Mouse (Mus musculus): ENCODE measurements around the gene Gm10964. TPM values are rescaled to one million over a fixed set of nuclear protein-coding genes. Genes with fewer than 3 reads are reported as not detected.

The Gm10964 gene
- polyA plus RNA-seq, 1 experiment: not detected

GRCm38 (mm10) chr3:103734696-103735519, 4.3 kb upstream of the Gm10964 start:
- H3K4me3 ChIP-seq (ENCODE audit: low read depth, low read length): no peak overlapping the region
- TF ChIP-seq CTCF (IDR thresholded peaks at IDR 0.05; ENCODE audit: extremely low read depth, insufficient read length, insufficient replicate concordance, low read depth, low read length) (no peak), POLR2A (IDR thresholded peaks at IDR 0.05; ENCODE audit: low read depth, low read length) (no peak)
- H3K27ac ChIP-seq (ENCODE audit: insufficient read depth, low read depth, low read length): 0 out of 2 replicates have a peak overlapping the region, but pooled peaks have one; percentile 4
- H3K27me3 ChIP-seq (ENCODE audit: control insufficient read depth, insufficient read depth, low read length): no peaks in the 10 kb centered on the region
- H3K4me1 ChIP-seq (ENCODE audit: control insufficient read depth, insufficient read depth, insufficient read length, low read length): 0 out of 2 replicates have a peak, but pooled peaks cover 3% of the 10 kb centered on the region
- 31% methylated on average over 11 of the region's 11 CpGs for WGBS
- no peaks in the 10 kb centered on the region; the same call in 1 of the 2 replicates for H3K36me3 ChIP-seq (ENCODE audit: control insufficient read depth, insufficient read depth, low read length)

GRCm38 (mm10) chr3:103735776-103736600, 3.2 kb upstream of the Gm10964 start:
- Histone ChIP-seq H3K27me3 (ENCODE audit: control insufficient read depth, insufficient read depth, low read length) (no peaks in the 10 kb centered on the region), H3K4me3 (ENCODE audit: low read depth, low read length) (peak overlapping the region; percentile 14), H3K27ac (ENCODE audit: insufficient read depth, low read depth, low read length) (0 out of 2 replicates have a peak overlapping the region, but pooled peaks have one; percentile 70), H3K36me3 (ENCODE audit: control insufficient read depth, insufficient read depth, low read length) (no peaks in the 10 kb centered on the region; the same call in 1 of the 2 replicates), H3K4me1 (ENCODE audit: control insufficient read depth, insufficient read depth, insufficient read length, low read length) (0 out of 2 replicates have a peak, but pooled peaks cover 3% of the 10 kb centered on the region)
- WGBS: 86% methylated on average over 28 of the region's 28 CpGs
- no peak for TF ChIP-seq POLR2A (IDR thresholded peaks at IDR 0.05; ENCODE audit: low read depth, low read length)
- TF ChIP-seq CTCF (IDR thresholded peaks at IDR 0.05; ENCODE audit: extremely low read depth, insufficient read length, insufficient replicate concordance, low read depth, low read length): no peak

GRCm38 (mm10) chr3:103737061-103737754, 2.0 kb upstream of the Gm10964 start:
- Histone ChIP-seq H3K4me1 (ENCODE audit: control insufficient read depth, insufficient read depth, insufficient read length, low read length) (0 out of 2 replicates have a peak, but pooled peaks cover 3% of the 10 kb centered on the region), H3K4me3 (ENCODE audit: low read depth, low read length) (peak overlapping the region; percentile 50), H3K27me3 (ENCODE audit: control insufficient read depth, insufficient read depth, low read length) (no peaks in the 10 kb centered on the region), H3K27ac (ENCODE audit: insufficient read depth, low read depth, low read length) (peak overlapping the region; percentile 70), H3K36me3 (ENCODE audit: control insufficient read depth, insufficient read depth, low read length) (peaks cover 8% of the 10 kb centered on the region; the same call in 1 of the 2 replicates)
- TF ChIP-seq POLR2A (IDR thresholded peaks at IDR 0.05; ENCODE audit: low read depth, low read length): no peak
- TF ChIP-seq CTCF (IDR thresholded peaks at IDR 0.05; ENCODE audit: extremely low read depth, insufficient read length, insufficient replicate concordance, low read depth, low read length): no peak
- WGBS: 43% methylated on average over 16 of the region's 16 CpGs

GRCm38 (mm10) chr3:103737778-103738571, 1.2 kb upstream of the Gm10964 start, which contains the start of gene Olfml3:
Gene Olfml3 (minus strand): TSS chr3:103738001.
- Histone ChIP-seq H3K4me3 (ENCODE audit: low read depth, low read length) (peak within 1 kb of the TSS; percentile 50), H3K36me3 (ENCODE audit: control insufficient read depth, insufficient read depth, low read length) (peaks cover 9% of the 10 kb centered on the region), H3K27me3 (ENCODE audit: control insufficient read depth, insufficient read depth, low read length) (no peaks in the 10 kb centered on the region), H3K27ac (ENCODE audit: insufficient read depth, low read depth, low read length) (peak within 1 kb of the TSS; percentile 70), H3K4me1 (ENCODE audit: control insufficient read depth, insufficient read depth, insufficient read length, low read length) (0 out of 2 replicates have a peak, but pooled peaks cover 3% of the 10 kb centered on the region)
- 2% methylated on average over 18 of the region's 18 CpGs for WGBS
- TF ChIP-seq CTCF (IDR thresholded peaks at IDR 0.05; ENCODE audit: extremely low read depth, insufficient read length, insufficient replicate concordance, low read depth, low read length) (peak; percentile 68; the same call in 1 of the 2 replicates), POLR2A (IDR thresholded peaks at IDR 0.05; ENCODE audit: low read depth, low read length) (peak; percentile 45; the same call in 1 of the 2 replicates)

GRCm38 (mm10) chr3:103740342-103740741, 1.2 kb downstream of the Gm10964 start:
- H3K36me3 ChIP-seq (ENCODE audit: control insufficient read depth, insufficient read depth, low read length): peaks cover 30% of the 10 kb centered on the region
- no peak overlapping the region for H3K27ac ChIP-seq (ENCODE audit: insufficient read depth, low read depth, low read length)
- no peak for TF ChIP-seq CTCF (IDR thresholded peaks at IDR 0.05; ENCODE audit: extremely low read depth, insufficient read length, insufficient replicate concordance, low read depth, low read length)
- no peak for TF ChIP-seq POLR2A (IDR thresholded peaks at IDR 0.05; ENCODE audit: low read depth, low read length)
- no peaks in the 10 kb centered on the region for H3K27me3 ChIP-seq (ENCODE audit: control insufficient read depth, insufficient read depth, low read length)
- 69% methylated on average over 5 of the region's 5 CpGs for WGBS
- no peaks in the 10 kb centered on the region; the same call in 1 of the 2 replicates for H3K4me1 ChIP-seq (ENCODE audit: control insufficient read depth, insufficient read depth, insufficient read length, low read length)
- H3K4me3 ChIP-seq (ENCODE audit: low read depth, low read length): no peak overlapping the region

GRCm38 (mm10) chr3:103743208-103743607, 4.0 kb downstream of the Gm10964 start:
- WGBS: 70% methylated on average over 6 of the region's 6 CpGs
- no peaks in the 10 kb centered on the region; the same call in 1 of the 2 replicates for H3K4me1 ChIP-seq (ENCODE audit: control insufficient read depth, insufficient read depth, insufficient read length, low read length)
- TF ChIP-seq CTCF (IDR thresholded peaks at IDR 0.05; ENCODE audit: extremely low read depth, insufficient read length, insufficient replicate concordance, low read depth, low read length) (no peak), POLR2A (IDR thresholded peaks at IDR 0.05; ENCODE audit: low read depth, low read length) (no peak)
- H3K27me3 ChIP-seq (ENCODE audit: control insufficient read depth, insufficient read depth, low read length): no peaks in the 10 kb centered on the region
- peaks cover 49% of the 10 kb centered on the region for H3K36me3 ChIP-seq (ENCODE audit: control insufficient read depth, insufficient read depth, low read length)
- no peak overlapping the region for H3K27ac ChIP-seq (ENCODE audit: insufficient read depth, low read depth, low read length)
- no peak overlapping the region for H3K4me3 ChIP-seq (ENCODE audit: low read depth, low read length)
